Mouse (Mus musculus) 3T3-L1 (cell line): ENCODE data around the gene Avpr1b.
"Not testable (repeated sequence)": the region's sequence is repeated elsewhere in the genome, so short reads cannot be mapped to it uniquely, and the experiment has no call there.

Experiments used
- DNase-seq: peaks from one replicate; pipeline ENCODE4 v3.0.0-alpha.2; 2015; ENCODE audit warnings: low read depth, low spot score

Avpr1b gene

DNA sequence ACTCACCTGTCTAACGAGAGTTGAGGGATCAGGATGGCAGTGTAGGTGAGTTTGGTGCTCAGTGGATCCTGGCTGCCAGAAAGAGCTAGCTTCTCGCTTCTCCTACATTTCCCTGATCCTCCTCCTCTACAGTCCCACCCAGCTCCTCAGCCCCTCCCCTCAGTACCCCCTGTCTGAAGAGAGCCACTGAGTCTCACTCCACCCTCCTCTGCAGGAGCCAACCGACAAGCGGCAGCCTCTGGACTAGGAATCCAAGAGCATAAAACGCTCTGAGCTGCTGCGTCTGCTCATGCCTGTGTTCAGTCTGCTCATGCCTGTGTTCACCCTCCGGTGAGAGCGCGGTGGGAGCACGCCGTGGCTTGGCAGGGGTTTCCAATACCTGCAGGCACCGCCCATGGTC is at the start of gene Avpr1b:
TSS of gene Avpr1b (plus strand) at position 335 of the 400 bp plus-strand sequence.
- DNase-seq = no peak

DNA sequence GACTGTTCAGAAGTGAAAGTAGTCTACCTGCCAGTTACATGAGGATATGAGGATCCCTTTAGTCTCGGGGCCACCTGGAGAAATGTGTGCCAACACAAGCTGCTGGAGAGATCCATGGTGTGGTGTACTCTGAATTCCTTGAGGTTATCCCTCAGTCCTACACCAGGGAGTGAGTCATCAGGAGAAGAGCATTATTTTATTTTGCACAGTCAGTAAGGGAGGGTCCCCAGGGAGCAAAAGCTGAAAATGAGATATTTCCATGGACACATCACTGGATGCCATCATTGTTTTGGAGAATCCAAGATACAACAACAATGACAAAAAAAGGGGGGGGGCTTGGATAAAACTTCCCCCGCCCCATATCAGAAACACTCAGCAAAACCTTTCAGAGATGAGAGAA is 47.1 kb upstream of the Avpr1b start:
- DNase-seq = peak; percentile 95

DNA sequence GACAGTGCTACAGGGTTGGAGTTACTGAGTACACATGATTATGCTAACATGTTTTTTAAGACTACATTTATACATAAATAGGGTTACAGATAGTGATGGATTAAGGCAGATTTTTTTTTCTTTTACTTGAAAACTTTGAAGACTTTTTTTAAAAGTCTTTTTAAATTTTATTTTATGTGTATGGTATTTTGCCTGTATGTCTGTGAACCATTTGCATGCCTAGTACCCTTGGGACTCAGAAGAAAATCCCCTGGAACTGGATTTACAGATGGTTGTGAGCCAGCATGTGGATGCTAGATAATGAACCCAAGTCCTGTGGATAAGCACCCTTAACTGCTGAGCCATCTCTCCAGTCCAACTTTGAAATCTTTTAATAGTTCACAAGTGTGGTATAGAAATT is 45.6 kb upstream of the Avpr1b start:
- no peak for DNase-seq

DNA sequence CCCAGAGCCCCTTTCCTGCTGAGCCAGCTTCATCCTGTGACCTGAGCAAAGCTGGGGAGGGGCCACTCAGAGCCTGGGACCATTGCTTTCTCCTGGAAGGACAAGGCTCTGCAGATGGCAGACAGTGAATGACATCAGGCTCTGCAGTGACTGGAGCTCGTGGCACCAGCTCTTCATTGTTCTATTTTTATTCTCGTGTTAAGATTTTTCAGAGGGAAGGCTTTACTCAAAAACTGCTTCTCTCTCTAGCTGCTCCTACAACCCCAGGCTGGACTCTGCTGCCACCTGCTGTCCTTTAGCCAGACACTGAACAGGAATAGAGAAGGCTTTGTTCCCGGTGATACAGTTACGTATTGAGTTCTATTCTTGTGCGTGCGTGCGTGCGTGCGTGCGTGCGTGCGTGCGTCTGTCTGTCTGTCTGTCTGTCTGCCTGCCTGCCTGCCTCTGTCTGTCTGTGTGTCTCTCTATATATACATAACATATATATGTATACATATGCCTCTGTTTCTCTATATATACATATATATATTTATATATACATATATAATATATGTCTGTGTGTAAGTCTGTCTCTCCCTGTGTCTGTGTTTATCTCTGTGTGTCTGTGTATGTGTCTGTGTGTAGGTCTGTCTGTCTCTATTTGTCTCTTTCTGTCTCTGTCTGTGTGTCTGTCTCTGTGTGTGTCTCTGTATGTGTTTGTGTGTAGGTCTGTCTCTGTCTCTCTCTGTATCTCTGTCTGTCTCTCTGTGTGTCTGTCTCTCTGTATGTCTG is 43.8 kb upstream of the Avpr1b start:
- DNase-seq = peak; percentile 97

DNA sequence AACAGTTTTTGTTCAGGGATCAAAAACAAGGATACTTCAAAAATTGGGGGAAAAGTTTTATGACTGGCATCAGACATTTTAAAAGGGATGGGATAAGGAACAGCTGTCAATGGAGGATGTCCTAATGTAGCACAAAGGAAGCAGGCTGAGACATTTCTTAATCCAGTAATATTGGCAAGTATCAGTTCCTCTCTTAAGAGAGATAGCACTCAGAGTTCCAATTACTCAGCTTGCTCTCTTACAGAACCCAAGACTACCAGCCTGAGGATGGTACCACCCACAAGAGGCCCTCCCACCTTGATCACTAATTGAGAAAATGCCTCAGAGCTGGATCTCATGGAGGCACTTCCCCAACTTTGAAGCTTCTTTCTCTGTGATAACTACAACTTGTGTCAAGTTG is 38.5 kb upstream of the Avpr1b start:
- no peak for DNase-seq

DNA sequence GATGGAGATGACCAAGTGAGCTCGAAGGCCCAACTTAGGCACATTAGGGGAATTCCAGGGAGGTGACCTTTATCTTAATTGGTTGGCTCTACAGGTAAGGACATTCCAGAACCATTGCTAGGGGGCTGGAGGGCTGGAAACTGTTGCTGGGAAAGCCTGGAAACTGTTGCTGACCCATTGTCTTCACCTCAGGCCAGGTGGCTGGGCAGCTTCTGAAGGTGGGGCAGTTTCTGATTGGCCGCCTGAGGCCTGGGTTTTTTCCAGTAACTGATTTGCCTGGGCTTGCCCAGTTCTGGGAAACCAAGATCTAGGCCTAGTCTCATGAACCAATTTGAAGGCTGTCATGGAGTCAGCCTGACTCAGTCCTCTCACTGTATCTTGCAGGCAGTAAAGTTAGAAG is 37.0 kb upstream of the Avpr1b start:
- DNase-seq = no peak

DNA sequence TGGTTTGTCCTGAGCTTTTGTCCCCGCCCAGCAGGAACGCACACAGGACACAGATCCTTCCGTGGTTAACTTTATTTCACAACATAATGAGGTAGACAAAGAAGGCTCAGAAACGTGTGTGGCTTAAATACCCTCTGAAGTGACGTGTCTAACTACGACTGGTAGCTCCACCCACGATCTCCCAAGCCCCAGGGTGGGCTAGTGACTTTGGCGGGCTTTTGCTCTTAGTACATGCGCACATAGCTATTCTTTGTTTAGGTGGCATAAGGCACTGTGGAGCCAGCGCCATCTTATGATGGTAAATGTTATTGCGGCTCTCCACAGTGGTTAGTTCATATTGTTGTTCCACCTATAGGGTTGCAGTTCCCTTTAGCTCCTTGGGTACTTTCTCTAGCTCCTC is 33.0 kb upstream of the Avpr1b start:
- not testable (repeated sequence) for DNase-seq

DNA sequence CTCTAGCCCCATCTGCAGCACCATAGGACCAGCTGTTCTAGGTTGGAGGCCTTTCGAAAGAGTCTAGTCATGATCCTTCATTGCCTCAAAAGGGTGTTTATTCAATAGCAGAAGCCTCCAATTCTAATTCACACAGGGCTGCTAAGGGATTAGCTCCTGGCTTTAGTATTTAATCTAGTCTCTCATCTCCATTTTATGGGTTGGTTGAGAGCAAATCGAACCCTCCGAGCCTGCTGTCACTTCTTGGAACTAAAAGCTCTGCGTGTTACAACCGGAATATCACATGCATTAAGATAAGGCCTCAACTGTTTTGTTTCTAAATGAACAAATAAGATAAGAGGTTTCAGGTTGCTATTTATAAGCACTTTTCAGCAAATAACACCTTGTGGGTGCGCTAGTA is 29.3 kb upstream of the Avpr1b start:
- DNase-seq = no peak

DNA sequence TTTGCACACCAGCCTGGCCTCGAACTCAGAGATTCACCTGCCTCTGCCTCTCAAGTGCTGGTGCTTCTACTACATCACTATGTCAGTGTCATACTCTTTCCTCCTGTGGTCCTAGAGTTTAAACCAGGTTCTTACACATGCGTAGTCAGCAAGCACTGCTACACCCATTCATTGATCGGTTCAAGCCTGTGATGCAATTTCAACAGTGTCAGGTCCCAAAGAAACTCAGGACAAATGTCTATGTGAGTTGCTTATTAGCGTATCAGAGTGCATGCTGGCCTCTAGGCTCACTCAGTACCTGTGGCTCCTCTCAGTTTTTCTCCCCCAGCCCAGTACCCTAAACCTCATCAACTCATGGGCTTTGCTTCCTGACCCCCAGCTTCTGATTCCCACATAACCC is 28.6 kb upstream of the Avpr1b start:
- DNase-seq = no peak

DNA sequence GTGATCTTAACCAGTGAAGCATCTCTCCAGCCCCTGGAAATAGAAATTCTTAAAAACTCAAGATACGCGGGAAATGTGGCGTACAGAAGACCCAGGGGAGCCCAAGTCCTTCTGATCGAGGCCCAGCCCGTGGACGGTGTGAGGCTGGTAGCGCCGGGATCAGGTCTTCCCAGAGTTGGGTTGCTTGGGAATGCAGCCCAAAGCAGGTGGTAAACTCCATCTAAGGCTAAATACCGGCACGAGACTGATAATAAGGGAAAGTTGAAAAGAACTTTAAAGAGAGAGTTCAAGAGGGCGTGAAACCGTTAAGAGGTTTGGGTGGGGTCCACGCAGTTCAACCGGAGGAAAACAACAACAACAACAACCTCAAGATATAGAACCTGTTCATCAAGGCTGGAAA is 25.3 kb upstream of the Avpr1b start:
- peak; percentile 64 for DNase-seq

DNA sequence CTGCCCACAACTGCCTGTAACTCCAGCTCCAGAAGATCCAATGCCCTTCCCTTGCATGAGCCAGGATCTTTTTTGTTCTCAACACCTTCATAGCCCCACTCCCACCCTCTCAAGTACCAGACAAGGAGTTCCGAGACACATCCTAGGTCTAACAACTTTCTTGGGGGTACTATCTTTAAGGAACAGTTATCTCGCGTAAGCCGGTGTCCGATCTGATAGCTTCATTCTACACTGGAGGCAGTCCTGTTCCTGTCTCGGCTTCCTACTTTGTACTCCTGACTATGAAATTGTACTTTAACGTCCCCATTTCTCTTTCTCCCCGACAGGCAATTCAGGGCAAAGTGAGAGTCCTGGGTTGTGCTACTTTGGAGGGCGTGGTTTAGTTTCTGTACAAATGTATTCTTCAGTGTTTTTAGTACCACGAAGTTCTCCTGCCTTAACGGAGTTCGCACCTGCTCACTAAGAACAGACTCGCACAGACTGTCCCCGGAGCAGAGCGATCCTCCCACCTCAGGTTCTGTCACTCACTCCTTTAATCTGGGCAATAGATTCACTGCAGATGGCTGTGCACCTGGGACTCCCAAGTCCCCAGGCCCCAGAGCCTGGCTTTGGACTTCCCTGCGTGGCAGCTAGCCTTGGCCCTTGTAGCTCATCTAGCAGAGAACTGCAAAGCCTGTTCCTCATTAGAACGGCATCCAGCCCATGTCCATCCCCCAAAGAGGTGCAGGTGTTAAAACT is 19.9 kb upstream of the Avpr1b start:
- no peak for DNase-seq

DNA sequence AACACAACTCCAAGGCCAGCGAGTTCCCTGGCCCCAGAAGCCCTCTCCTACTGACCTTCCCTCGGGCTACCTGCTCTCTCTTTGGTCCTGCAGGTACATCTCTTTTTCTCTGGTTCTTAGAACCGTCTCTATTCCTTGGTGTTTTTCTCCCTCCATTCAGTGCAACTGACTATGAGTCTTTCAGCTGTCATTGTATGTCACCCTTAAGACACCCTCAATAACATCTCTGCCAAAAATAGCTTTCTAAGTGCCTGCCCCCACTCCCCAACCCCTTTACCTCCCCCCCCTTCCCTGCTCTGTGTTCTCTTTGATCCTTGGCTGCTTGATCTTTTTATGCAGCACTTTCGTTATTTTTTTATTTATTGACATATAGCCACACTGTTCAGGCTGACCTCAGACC is 18.6 kb upstream of the Avpr1b start:
- DNase-seq = no peak

DNA sequence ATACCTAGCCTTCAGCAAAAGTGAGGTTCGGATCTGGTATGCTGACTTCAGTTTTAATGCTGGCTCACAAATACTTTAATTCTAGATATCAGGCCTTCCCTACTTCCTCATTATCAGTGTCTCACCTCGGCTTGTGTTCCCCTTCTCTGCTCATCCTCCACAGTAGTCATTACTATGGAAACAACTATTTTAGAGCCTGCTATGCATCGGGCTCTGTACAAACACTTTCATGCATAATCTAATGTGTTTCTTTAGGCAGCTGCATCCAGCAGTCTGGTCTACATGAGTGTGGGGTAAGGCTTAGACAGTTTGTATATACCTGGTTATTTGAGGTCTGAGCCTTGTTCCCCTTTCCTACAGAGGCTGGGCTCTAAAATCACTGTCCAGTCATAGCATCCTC is 15.4 kb upstream of the Avpr1b start:
- DNase-seq = no peak

DNA sequence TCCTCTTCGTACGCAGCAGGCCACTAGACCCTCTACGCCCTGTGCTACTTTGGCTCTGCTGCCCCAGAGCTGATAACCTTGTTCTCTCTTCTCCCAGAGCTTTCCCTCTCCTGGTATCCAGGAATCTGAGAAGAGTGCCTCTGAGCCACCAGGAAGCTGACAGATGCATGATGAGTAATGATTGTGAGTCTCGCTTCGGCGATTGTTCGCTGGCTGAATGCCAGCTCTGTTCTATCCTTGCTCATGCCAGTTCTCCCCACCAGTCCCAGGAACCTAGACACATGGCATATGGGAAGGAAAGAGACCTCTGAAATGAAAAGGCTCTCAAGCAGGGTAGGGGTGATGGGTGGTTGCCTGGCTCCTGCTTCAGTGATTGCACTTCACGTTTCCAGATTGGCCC is 12.2 kb upstream of the Avpr1b start:
- peak; percentile 82 for DNase-seq

DNA sequence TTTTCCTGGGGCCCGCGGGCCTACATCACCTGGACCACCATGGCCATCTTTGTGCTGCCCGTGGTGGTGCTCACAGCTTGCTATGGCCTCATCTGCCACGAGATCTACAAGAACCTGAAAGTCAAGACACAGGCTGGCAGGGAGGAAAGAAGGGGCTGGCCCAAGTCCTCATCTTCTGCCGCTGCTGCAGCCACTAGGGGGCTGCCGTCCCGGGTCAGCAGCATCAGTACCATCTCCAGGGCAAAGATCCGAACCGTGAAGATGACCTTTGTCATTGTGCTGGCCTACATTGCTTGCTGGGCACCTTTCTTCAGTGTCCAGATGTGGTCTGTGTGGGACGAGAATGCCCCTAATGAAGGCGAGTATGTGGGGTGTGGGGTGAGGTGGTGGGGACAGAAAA is 1.3 kb downstream of the Avpr1b start:
- no peak for DNase-seq

DNA sequence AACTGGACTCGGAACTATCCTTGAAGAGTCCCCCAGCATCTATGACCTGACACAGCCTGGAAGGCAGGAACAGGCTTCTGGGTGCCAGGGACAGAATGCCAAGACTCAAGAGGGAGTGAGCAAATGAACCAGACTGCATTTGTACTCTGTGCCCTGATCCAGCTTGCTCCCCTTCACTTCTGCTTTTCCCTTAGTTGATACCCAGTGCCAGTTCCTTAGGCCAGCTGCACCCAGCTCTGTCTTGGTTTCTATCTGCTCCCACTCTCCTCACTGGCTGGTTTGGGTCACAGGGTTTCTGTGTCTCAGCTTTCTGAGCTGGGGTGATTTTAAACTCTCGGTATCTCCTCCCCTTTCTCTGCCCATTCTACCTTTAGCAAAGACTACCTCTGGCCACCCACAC is 7.7 kb downstream of the Avpr1b start:
- no peak for DNase-seq

DNA sequence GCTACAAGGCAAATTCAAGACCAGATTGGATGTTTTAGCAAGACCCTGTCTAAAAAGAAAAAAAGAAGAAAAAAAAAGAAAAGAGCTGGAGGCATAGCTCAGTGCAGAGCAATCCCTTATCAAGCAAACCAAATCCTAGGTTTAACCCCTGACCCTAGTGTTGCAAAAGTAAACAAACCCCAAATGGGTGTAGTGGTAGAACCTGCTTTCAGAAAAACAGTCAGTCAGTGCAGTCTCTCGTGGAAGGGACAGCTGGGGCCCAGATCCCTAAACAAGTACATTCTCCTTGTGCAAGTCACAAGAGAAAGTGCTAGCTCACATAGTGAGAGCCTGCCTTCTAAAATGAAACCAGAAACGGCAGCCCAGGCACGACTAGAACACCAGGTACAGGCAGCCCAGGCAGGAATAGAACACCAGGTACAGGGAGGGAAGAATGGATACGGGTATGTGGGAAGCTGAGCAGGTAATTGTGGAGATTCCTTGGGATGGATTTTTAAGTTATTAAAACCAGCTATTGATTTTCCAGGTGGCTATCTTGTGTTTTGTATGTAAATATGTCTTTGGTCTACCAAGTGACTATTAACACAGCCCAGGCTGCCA is 13.6 kb downstream of the Avpr1b start:
- DNase-seq = no peak

DNA sequence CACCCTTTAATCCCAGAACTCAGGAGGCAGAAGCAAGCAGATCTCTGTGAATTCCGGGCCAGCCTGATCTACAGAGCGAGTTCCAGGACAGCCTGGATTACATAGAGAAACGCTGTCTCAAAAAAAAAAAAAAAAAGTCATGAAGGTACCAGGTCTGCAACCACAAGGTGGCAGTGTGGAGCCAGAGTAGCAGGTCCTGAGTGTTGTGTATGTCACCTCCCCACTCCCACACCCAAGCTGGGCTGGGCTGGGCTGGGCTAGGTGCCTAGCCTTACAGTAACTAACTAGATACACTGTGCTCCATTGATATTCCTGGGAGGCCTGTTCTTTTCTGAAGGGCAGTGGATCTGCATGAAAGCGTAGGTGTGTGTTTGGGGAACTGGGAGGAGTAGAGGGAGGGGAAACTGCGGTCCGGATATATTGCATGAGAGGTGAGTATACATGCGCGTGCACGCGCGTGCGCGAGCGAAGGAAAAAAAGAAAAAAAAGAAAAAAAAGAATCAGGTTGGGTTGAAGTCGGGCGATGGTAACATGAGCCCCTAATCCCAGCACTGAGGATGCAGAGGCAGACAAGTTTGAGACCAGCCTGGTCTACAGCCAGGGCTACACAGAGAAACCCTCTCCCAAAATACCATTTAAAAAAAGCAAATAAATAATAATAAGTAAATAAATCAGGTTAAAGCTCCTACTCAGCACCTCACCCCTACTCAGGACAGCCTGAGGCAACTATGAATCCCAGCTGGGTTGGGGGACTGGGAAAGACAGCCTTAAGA is 14.5 kb downstream of the Avpr1b start:
- peak; percentile 88 for DNase-seq

DNA sequence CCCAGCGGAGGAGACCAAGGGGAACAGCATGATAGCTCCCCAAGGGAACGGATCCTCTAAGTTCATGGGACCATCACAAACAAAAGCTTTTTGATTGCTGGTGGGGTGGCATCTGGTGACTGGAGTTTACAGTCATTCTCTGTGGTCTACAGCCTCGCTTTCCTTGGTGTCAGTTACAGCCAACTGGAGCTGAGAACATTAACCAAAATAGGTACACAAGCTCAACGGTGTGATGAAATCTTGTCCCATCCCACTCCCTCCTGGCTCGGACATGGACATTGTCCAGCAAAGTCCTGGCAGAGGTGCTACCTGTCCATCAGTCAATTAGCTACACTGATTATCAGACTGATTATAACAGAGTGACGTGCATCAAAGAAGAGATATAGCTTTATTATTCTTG is 15.6 kb downstream of the Avpr1b start:
- no peak for DNase-seq

DNA sequence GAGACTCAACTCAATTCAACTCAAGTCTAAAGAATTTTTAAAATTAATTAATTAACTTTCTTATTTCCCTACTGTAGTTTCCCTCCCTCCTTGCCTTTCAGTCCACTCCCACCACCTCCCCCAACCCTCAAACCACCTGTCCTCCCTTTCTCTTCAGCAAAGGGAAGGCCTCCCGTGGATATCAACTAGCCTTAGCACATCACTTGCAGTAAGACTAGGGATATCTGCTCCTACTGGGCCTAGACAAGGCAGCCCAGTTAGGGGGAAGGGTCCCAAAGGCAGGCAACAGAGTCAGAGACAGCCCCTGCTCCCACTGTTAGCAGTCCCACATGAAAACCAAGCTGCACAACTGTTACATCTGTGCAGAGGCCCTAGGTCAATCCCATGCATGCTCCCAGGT is 17.1 kb downstream of the Avpr1b start:
- DNase-seq = no peak

DNA sequence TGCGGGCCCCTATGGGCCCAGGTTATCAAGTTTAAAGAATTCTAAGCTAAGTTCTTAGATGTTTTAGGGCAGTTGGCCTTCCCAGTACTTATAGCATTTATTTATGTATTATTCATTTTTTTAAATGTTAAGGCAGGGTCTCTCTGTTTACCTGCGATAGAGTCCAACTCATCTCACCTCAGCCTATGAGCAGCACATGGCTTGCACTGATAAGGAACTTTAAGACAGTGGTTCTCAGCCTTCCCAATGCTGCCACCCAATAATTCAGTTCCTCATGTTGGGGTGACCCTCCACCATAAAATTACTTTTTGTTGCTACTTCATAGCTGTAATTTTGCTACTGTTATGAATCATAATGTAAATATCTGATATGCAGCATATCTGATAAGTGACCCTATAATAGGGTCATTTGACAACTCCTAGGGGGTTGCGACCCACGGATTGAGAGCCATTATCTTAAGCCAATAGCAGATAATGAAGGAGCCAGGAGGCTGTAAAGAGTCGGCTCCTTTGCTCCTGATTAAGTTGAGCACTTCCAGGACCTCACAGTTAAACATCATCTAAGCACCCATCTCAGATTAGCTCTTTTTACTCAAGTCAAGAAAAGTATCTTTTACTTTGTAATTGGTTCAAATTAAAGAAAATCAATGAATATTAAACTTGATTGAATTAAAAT is 17.6 kb downstream of the Avpr1b start:
- DNase-seq = no peak

DNA sequence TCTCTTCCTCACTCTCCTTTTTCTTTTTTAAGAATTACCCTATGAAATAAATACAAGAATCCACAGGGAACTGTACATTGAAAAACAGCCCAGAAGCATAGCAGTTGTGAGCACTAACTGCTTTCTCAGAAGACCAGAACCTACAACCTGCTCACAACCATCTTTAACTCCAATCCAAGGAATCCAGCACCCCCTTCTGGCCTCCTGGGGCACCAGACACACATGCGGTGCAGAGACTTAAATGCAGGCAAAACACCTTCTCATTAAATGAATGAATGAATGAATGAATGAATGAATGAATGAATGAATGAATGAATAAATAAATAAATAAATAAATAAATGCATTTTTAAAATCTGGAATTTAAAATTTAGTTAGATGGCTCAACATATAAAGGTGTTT is 19.5 kb downstream of the Avpr1b start:
- DNase-seq = peak; percentile 19
